Mouse (Mus musculus) forebrain, embryonic 15.5 days (tissue): Measurements from ENCODE around the gene Prss12. TPM values are rescaled to one million over a fixed set of nuclear protein-coding genes. Genes with fewer than 3 reads are reported as not detected.

ENCODE experiments used
- ATAC-seq: fragments of 200-750 bp; cut with Nextera tagmentation; replicated peaks from 2 replicates; pipeline ENCODE4 v1.8.0; 2017; ENCODE audit warnings: mild to moderate bottlenecking, moderate TSS enrichment, moderate library complexity
- H3K27ac ChIP-seq: fragments of 300-500 bp; sonication (generic); replicated peaks from 2 replicates; pipeline ENCODE4 v1.5.1; 2015; ENCODE audit warnings: mild to moderate bottlenecking, inconsistent platforms
- H3K27me3 ChIP-seq: fragments of 300-500 bp; sonication (generic); 2 replicates; pipeline ENCODE4 v1.6.1; 2015; ENCODE audit warnings: inconsistent platforms
- H3K36me3 ChIP-seq: fragments of 300-500 bp; sonication (generic); 2 replicates; pipeline ENCODE4 v1.6.1; 2015; ENCODE audit warnings: mild to moderate bottlenecking, inconsistent platforms
- H3K4me1 ChIP-seq: fragments of 300-500 bp; sonication (generic); 2 replicates; pipeline ENCODE4 v1.6.1; 2015; ENCODE audit warnings: inconsistent platforms
- H3K4me2 ChIP-seq: fragments of 300-500 bp; sonication (generic); replicated peaks from 2 replicates; pipeline ENCODE4 v1.6.1; 2015; ENCODE audit warnings: mild to moderate bottlenecking, inconsistent platforms
- H3K4me3 ChIP-seq: fragments of 300-500 bp; sonication (generic); 2 replicates; pipeline ENCODE4 v1.5.1; 2015; ENCODE audit warnings: mild to moderate bottlenecking, inconsistent platforms
- H3K9ac ChIP-seq: fragments of 300-500 bp; sonication (generic); replicated peaks from 2 replicates; pipeline ENCODE4 v1.6.1; 2015; ENCODE audit warnings: mild to moderate bottlenecking, inconsistent platforms
- H3K9me3 ChIP-seq: fragments of 300-500 bp; sonication (generic); 2 replicates; pipeline ENCODE4 v1.6.1; 2016; ENCODE audit warnings: inconsistent platforms
- WGBS: fragments of 180-500 bp; shearing (Covaris S2); methylation state at CpG from one replicate; pipeline ENCODE4 v1.1.7; 2015; ENCODE audit warnings: mixed read lengths; 5-methylcytosine and 5-hydroxymethylcytosine counted together
- polyA plus RNA-seq: library from polyadenylated mRNA; unstranded; fragments of >200 nt; fragmentation: Nextera tagmentation; extraction: Ambion mirVana; gene quantifications from 2 replicates; pipeline ENCODE4 v1.2.1, GENCODE M21; 2015

Gene Prss12
- polyA plus RNA-seq, 1 experiment from 2014 or later = 5.4 TPM

- 58% methylated on average over 5 of the region's 5 CpGs for WGBS
- no peak overlapping the region for H3K4me3 ChIP-seq
- H3K4me2 ChIP-seq = no peak overlapping the region
Observed at GRCm38 (mm10) chr3:123514886-123515285, 68.2 kb downstream of the Prss12 start.

GRCm38 (mm10) chr3:123515600-123516359 lies 69.1 kb downstream of the Prss12 start:
- H3K27ac ChIP-seq = no peak overlapping the region
- no peaks in the 10 kb centered on the region for H3K27me3 ChIP-seq
- H3K4me1 ChIP-seq = 0 out of 2 replicates have a peak, but pooled peaks cover 2% of the 10 kb centered on the region
- H3K36me3 ChIP-seq = no peaks in the 10 kb centered on the region
- no peak overlapping the region for H3K9ac ChIP-seq
- peak; percentile 44 for ATAC-seq
- no peaks in the 10 kb centered on the region for H3K9me3 ChIP-seq
- H3K4me2 ChIP-seq = no peak overlapping the region
- no peak overlapping the region for H3K4me3 ChIP-seq
- 19% methylated on average over 5 of the region's 5 CpGs for WGBS

More at GRCm38 (mm10) chr3:123514886-123515285, 68.2 kb downstream of the Prss12 start:
- Histone ChIP-seq H3K4me1 (0 out of 2 replicates have a peak, but pooled peaks cover 2% of the 10 kb centered on the region), H3K9me3 (no peaks in the 10 kb centered on the region), H3K9ac (no peak overlapping the region), H3K27ac (no peak overlapping the region), H3K27me3 (no peaks in the 10 kb centered on the region), H3K36me3 (no peaks in the 10 kb centered on the region)
- no peak for ATAC-seq

DNA sequence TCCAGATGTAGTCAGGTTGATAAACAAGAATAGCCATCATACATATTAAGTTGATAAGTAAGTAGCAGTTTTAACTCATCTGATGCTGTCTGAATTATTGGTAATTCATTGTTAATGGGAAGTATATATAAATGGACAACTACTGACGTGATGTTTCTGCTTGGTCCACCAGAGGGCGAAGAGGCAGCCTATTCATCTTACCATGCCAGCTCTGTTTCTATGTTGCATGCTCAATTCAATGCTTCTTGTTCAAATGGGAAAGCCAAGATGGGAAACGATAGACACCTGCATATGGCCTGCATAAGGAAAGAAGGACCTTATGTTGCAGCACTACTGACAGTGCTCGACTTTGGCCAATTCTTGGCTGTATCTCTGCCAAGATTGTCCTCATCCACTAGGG lies 70.1 kb downstream of the Prss12 start:
- H3K4me1 ChIP-seq = 0 out of 2 replicates have a peak, but pooled peaks cover 2% of the 10 kb centered on the region
- no peaks in the 10 kb centered on the region for H3K36me3 ChIP-seq
- H3K27me3 ChIP-seq = no peaks in the 10 kb centered on the region
- peak; percentile 84 for ATAC-seq
- WGBS = 21% methylated on average over 4 of the region's 4 CpGs
- no peak overlapping the region for H3K9ac ChIP-seq
- H3K9me3 ChIP-seq = no peaks in the 10 kb centered on the region
- no peak overlapping the region for H3K4me3 ChIP-seq
- H3K4me2 ChIP-seq = no peak overlapping the region
- no peak overlapping the region for H3K27ac ChIP-seq

- H3K4me2 ChIP-seq = no peak overlapping the region
- no peaks in the 10 kb centered on the region for H3K36me3 ChIP-seq
- WGBS = 47% methylated on average over 11 of the region's 11 CpGs
- H3K27ac ChIP-seq = no peak overlapping the region
- no peak for ATAC-seq
- no peak overlapping the region for H3K4me3 ChIP-seq
- H3K9me3 ChIP-seq = no peaks in the 10 kb centered on the region
- peaks cover 6% of the 10 kb centered on the region; the same call in 1 of the 2 replicates for H3K4me1 ChIP-seq
- no peaks in the 10 kb centered on the region for H3K27me3 ChIP-seq
- no peak overlapping the region for H3K9ac ChIP-seq
Observed at GRCm38 (mm10) chr3:123526313-123527067, 79.8 kb downstream of the Prss12 start.

GRCm38 (mm10) chr3:123527806-123528507 lies 81.2 kb downstream of the Prss12 start:
- WGBS = 86% methylated on average over 10 of the region's 10 CpGs
- H3K27me3 ChIP-seq = no peaks in the 10 kb centered on the region
- no peak overlapping the region for H3K4me3 ChIP-seq
- peaks cover 6% of the 10 kb centered on the region; the same call in 1 of the 2 replicates for H3K4me1 ChIP-seq
- ATAC-seq = no peak
- H3K36me3 ChIP-seq = no peaks in the 10 kb centered on the region
- no peak overlapping the region for H3K9ac ChIP-seq
- H3K9me3 ChIP-seq = no peaks in the 10 kb centered on the region
- H3K4me2 ChIP-seq = no peak overlapping the region
- H3K27ac ChIP-seq = no peak overlapping the region

- no peak overlapping the region for H3K9ac ChIP-seq
- H3K4me3 ChIP-seq = no peak overlapping the region
- H3K9me3 ChIP-seq = no peaks in the 10 kb centered on the region
- no peaks in the 10 kb centered on the region for H3K27me3 ChIP-seq
- H3K4me1 ChIP-seq = peaks cover 6% of the 10 kb centered on the region; the same call in 1 of the 2 replicates
- no peaks in the 10 kb centered on the region for H3K36me3 ChIP-seq
- ATAC-seq = peak; percentile 54; the same call in 1 of the 2 replicates
- no peak overlapping the region for H3K4me2 ChIP-seq
- H3K27ac ChIP-seq = peak overlapping the region; percentile 9; the same call in 1 of the 2 replicates
- WGBS = 62% methylated on average over 2 of the region's 2 CpGs
Observed at GRCm38 (mm10) chr3:123531124-123531523, 84.4 kb downstream of the Prss12 start.

DNA sequence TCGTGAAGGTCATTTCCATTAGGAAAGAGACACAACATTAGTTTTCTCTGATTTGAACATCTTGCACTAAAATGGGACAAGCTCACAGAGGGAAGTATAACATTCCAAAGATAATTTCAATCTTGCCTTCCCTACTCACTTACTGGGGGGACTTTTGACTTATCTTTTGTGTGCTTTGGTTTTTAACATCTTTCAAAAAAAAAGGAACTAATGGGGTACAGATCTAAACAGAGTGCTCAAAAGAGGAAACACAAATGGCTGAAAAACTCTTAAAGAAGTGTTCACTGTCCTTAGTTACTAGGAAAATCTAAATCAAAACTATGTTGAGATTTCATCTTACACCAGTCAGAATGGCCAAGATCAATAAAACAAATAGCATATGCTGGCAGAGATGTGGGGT lies 90.6 kb downstream of the Prss12 start:
- Histone ChIP-seq H3K4me3 (no peak overlapping the region), H3K9ac (no peak overlapping the region), H3K27ac (no peak overlapping the region), H3K4me2 (no peak overlapping the region), H3K4me1 (no peaks in the 10 kb centered on the region), H3K27me3 (no peaks in the 10 kb centered on the region), H3K36me3 (no peaks in the 10 kb centered on the region), H3K9me3 (no peaks in the 10 kb centered on the region)
- no peak for ATAC-seq
- WGBS = 100% methylated on average over 1 of the region's 1 CpGs

DNA sequence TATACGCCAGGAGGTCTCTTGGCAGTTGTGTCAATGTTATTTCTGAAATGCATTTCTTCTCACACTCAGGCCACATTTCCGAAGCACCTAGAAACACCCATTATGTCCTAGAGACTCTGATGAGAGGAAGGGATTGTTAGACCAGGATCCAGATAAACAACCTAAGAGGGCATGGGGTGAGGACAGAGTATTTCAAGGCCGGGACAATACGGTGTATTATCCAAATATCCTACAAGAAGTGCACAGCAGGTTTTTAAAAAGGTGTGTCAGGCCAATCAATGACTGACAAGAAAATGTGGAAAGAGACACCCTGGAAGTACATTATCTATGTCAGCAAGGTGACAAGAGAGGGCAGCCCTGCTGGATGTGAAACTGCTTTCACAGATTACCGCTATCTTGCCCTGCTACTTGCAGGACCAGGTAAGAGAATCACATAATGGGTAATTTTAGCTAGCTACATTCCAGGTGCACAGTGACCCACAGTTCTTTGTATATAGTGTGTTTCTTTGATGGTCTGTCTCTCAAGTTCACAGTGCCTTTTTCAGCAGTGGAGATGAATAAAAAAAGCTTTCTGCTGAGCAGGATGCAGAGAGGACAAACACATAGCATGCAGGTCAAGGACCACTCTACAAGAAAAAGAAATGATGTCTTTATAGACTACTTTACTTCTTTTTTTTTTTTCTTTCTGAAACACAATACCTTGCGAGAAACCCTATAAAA lies 97.0 kb downstream of the Prss12 start:
- no peak overlapping the region for H3K9ac ChIP-seq
- H3K27ac ChIP-seq = no peak overlapping the region
- no peaks in the 10 kb centered on the region for H3K27me3 ChIP-seq
- H3K36me3 ChIP-seq = peaks cover 4% of the 10 kb centered on the region; the same call in 1 of the 2 replicates
- no peak overlapping the region for H3K4me2 ChIP-seq
- no peak for ATAC-seq
- H3K4me3 ChIP-seq = no peak overlapping the region
- no peaks in the 10 kb centered on the region for H3K4me1 ChIP-seq
- H3K9me3 ChIP-seq = no peaks in the 10 kb centered on the region
- 78% methylated on average over 6 of the region's 6 CpGs for WGBS

GRCm38 (mm10) chr3:123550487-123550886 lies 103.8 kb downstream of the Prss12 start:
- Histone ChIP-seq H3K4me1 (no peaks in the 10 kb centered on the region), H3K4me2 (no peak overlapping the region), H3K27me3 (no peaks in the 10 kb centered on the region), H3K27ac (no peak overlapping the region), H3K36me3 (peaks cover 4% of the 10 kb centered on the region; the same call in 1 of the 2 replicates), H3K4me3 (no peak overlapping the region), H3K9ac (no peak overlapping the region), H3K9me3 (no peaks in the 10 kb centered on the region)
- ATAC-seq = no peak
- 88% methylated on average over 3 of the region's 3 CpGs for WGBS

DNA sequence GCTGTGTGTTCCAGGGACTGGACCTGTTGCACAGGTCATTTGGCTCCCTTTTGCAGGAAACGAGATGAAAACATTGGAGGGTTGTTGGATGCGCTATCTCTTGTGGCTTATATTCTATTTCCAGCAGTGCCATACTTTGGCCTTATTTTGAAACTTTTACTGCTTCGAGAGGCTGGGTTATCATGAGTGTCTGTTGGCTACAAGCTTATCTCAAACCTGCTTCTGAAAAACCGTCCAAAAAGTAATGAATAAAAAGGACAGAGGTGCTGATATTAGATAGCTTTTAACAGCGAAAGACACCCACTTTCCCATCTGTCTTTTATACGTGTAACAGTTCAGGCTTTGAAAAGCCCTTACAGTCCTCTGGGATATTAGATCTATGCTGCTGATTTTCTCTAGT lies 107.2 kb downstream of the Prss12 start:
- no peaks in the 10 kb centered on the region for H3K36me3 ChIP-seq
- no peak for ATAC-seq
- WGBS = 88% methylated on average over 6 of the region's 6 CpGs
- H3K9ac ChIP-seq = no peak overlapping the region
- H3K27ac ChIP-seq = no peak overlapping the region
- no peaks in the 10 kb centered on the region for H3K27me3 ChIP-seq
- H3K4me1 ChIP-seq = no peaks in the 10 kb centered on the region
- no peak overlapping the region for H3K4me2 ChIP-seq
- H3K9me3 ChIP-seq = no peaks in the 10 kb centered on the region
- H3K4me3 ChIP-seq = no peak overlapping the region

DNA sequence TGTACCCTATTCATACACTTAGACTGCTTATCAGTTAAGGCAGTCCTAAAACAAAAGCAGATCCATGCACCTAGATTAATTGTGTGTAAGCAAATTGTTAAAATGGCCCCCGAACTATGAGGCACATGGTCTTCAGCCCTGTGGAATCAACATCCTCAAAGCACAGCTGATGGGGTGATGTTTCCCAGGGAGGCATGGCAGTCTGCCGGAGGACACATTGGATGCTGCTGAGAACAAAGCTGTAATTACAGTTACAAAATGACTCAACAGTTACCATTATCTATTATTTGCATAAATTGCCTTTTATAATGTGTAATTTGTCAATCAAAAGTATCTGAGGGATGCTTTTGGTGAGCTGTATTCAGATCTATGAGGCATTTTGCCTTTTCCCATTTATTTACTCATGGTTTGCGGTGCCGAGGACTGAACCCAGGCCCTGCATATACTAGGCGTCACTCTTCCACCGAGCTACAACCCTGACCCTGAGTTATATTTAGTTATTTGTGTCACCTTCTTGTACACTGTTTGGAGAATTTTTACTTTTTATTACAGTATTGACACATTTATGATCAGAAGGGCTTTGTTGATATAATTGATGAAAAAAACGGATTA lies 108.6 kb downstream of the Prss12 start:
- Histone ChIP-seq H3K9ac (no peak overlapping the region), H3K4me3 (no peak overlapping the region), H3K4me2 (no peak overlapping the region), H3K9me3 (no peaks in the 10 kb centered on the region), H3K27ac (no peak overlapping the region), H3K4me1 (no peaks in the 10 kb centered on the region), H3K27me3 (no peaks in the 10 kb centered on the region), H3K36me3 (no peaks in the 10 kb centered on the region)
- ATAC-seq = peak; percentile 83
- WGBS = 78% methylated on average over 7 of the region's 7 CpGs
